Mouse (Mus musculus) myocyte (in vitro differentiated cells): Measurements from ENCODE around the gene Bicdl1.

Source experiments
- E2F4 ChIP-seq: IDR thresholded peaks from one replicate; pipeline ENCODE4 v1.6.1; 2011; ENCODE audit warnings: mild to moderate bottlenecking, control low read depth, moderate library complexity; ENCODE audit not compliant: insufficient read depth
- USF1 ChIP-seq: IDR thresholded peaks from one replicate; pipeline ENCODE4 v1.6.1; 2011; ENCODE audit warnings: low read depth, mild to moderate bottlenecking, control low read depth, moderate library complexity

- TF ChIP-seq E2F4 = no peak
- TF ChIP-seq USF1 = no peak
Measured at GRCm38 (mm10) chr5:115710171-115710570, 21.2 kb downstream of the Bicdl1 start.
